Mouse (Mus musculus): ENCODE measurements around the gene Unc93a2.
"Not testable (repeated sequence)": the region's sequence is repeated elsewhere in the genome, so short reads cannot be mapped to it uniquely, and the experiment has no call there.

The Unc93a2 gene

GRCm38 (mm10) chr17:7371879-7372278, 13.4 kb downstream of the Unc93a2 start, which contains the start of gene Gm49630:
Gm49630 (minus strand) TSS chr17:7371979.
- DNase-seq (ENCODE audit: low spot score) = not testable (repeated sequence)

- DNase-seq (ENCODE audit: low spot score) = not testable (repeated sequence)
Measured at GRCm38 (mm10) chr17:7369401-7369800, 15.9 kb downstream of the Unc93a2 start.

- not testable (repeated sequence) for DNase-seq (ENCODE audit: low spot score)
Measured at GRCm38 (mm10) chr17:7366676-7367374, 18.4 kb downstream of the Unc93a2 start.

GRCm38 (mm10) chr17:7366265-7366664, 19.0 kb downstream of the Unc93a2 start:
- not testable (repeated sequence) for DNase-seq (ENCODE audit: low spot score)

- DNase-seq (ENCODE audit: low spot score) = not testable (repeated sequence)
Measured at GRCm38 (mm10) chr17:7365615-7366014, 19.6 kb downstream of the Unc93a2 start.

GRCm38 (mm10) chr17:7360749-7361465, 24.4 kb downstream of the Unc93a2 start:
- not testable (repeated sequence) for DNase-seq (ENCODE audit: low spot score)

GRCm38 (mm10) chr17:7359806-7360205, 25.5 kb downstream of the Unc93a2 start:
- DNase-seq (ENCODE audit: low spot score) = not testable (repeated sequence)

GRCm38 (mm10) chr17:7352596-7352995, 32.7 kb downstream of the Unc93a2 start, which contains the start of gene Ttll2:
Ttll2 (minus strand) TSS chr17:7352696.
- DNase-seq (ENCODE audit: low spot score) = not testable (repeated sequence)

- DNase-seq (ENCODE audit: low spot score) = not testable (repeated sequence)
Measured at GRCm38 (mm10) chr17:7348765-7349164, 36.5 kb downstream of the Unc93a2 start.

GRCm38 (mm10) chr17:7337381-7337780, 47.9 kb downstream of the Unc93a2 start:
- DNase-seq (ENCODE audit: low spot score) = not testable (repeated sequence)

- not testable (repeated sequence) for DNase-seq (ENCODE audit: low spot score)
Measured at GRCm38 (mm10) chr17:7332745-7333144, 52.5 kb downstream of the Unc93a2 start.

- DNase-seq (ENCODE audit: low spot score) = peak; percentile 1
Measured at GRCm38 (mm10) chr17:7326415-7326814, 58.8 kb downstream of the Unc93a2 start.

GRCm38 (mm10) chr17:7324346-7324745, 60.9 kb downstream of the Unc93a2 start, which contains the start of gene Tcp10a:
Tcp10a (plus strand) TSS chr17:7324646.
- DNase-seq (ENCODE audit: low spot score) = not testable (repeated sequence)

GRCm38 (mm10) chr17:7319789-7320188, 65.5 kb downstream of the Unc93a2 start:
- not testable (repeated sequence) for DNase-seq (ENCODE audit: low spot score)

GRCm38 (mm10) chr17:7315693-7316382, 69.4 kb downstream of the Unc93a2 start:
- not testable (repeated sequence) for DNase-seq (ENCODE audit: low spot score)
